Mouse (Mus musculus): ENCODE measurements around the gene Cdh24.

The Cdh24 gene

GRCm38 (mm10) chr14:54605752-54606321 is 35.3 kb downstream of the Cdh24 start, which contains the start of gene 4931414P19Rik:
Gene 4931414P19Rik (minus strand): TSS chr14:54605993.
- in situ Hi-C loops (cut with MboI, MseI): no loop called here

- in situ Hi-C loops (cut with MboI, MseI): no loop called here
These were observed 37.5 kb downstream of the Cdh24 start for GRCm38 (mm10) chr14:54603686-54604085.

- in situ Hi-C loops (cut with MboI, MseI): no loop called here
These were observed 38.0 kb downstream of the Cdh24 start for GRCm38 (mm10) chr14:54603038-54603654.

GRCm38 (mm10) chr14:54602613-54603012 is 38.6 kb downstream of the Cdh24 start:
- in situ Hi-C loops (cut with MboI, MseI): no loop called here

- in situ Hi-C loops (cut with MboI, MseI): no loop called here
These were observed 39.6 kb downstream of the Cdh24 start for GRCm38 (mm10) chr14:54601601-54602000.

GRCm38 (mm10) chr14:54597084-54597483 is 44.1 kb downstream of the Cdh24 start:
- in situ Hi-C loops (cut with MboI, MseI): no loop called here

GRCm38 (mm10) chr14:54594631-54595414 is 46.3 kb downstream of the Cdh24 start:
- in situ Hi-C loops (cut with MboI, MseI): loop anchor here (5.0 kb wide), 1 partner anchor 68 kb away; no protein-coding TSS in a partner anchor

GRCm38 (mm10) chr14:54594055-54594454 is 47.1 kb downstream of the Cdh24 start:
- in situ Hi-C loops (cut with MboI, MseI): loop anchor here (5.0 kb wide), 1 partner anchor 67 kb away; no protein-coding TSS in a partner anchor

GRCm38 (mm10) chr14:54592319-54592934 is 48.7 kb downstream of the Cdh24 start:
- in situ Hi-C loops (cut with MboI, MseI): loop anchor here (5.0 kb wide), 1 partner anchor 65 kb away; no protein-coding TSS in a partner anchor

GRCm38 (mm10) chr14:54591056-54591455 is 50.1 kb downstream of the Cdh24 start:
- in situ Hi-C loops (cut with MboI, MseI): loop anchor here (5.0 kb wide), 1 partner anchor 64 kb away; no protein-coding TSS in a partner anchor

GRCm38 (mm10) chr14:54583681-54584338 is 57.4 kb downstream of the Cdh24 start:
- in situ Hi-C loops (cut with MboI, MseI): no loop called here

GRCm38 (mm10) chr14:54582536-54582935 is 58.6 kb downstream of the Cdh24 start:
- in situ Hi-C loops (cut with MboI, MseI): no loop called here

Data from regulatory T cell (primary cell).